Mouse (Mus musculus) ES-E14 (cell line): ENCODE measurements around the gene Zdhhc17.

Source experiments
- HCFC1 ChIP-seq: IDR thresholded peaks from 2 replicates; pipeline ENCODE4 v1.6.1; 2012; ENCODE audit warnings: low read length, inconsistent platforms, borderline replicate concordance; ENCODE audit not compliant: insufficient read depth
- MAFK ChIP-seq: IDR thresholded peaks from 2 replicates; pipeline ENCODE4 v1.6.1; 2014; ENCODE audit warnings: mild to moderate bottlenecking, low read depth, low read length, inconsistent platforms; ENCODE audit not compliant: insufficient read depth
- ZC3H11A ChIP-seq: IDR thresholded peaks from 2 replicates; pipeline ENCODE4 v1.6.1; 2012; ENCODE audit warnings: low read depth, mild to moderate bottlenecking, inconsistent platforms, low read length, borderline replicate concordance
- ZNF384 ChIP-seq: IDR thresholded peaks from 2 replicates; pipeline ENCODE4 v1.6.1; 2012; ENCODE audit warnings: low read depth, low read length, inconsistent platforms

GRCm38 (mm10) chr10:110974463-110974862 is 35.5 kb downstream of the Zdhhc17 start:
- TF ChIP-seq ZC3H11A (no peak), ZNF384 (no peak), HCFC1 (no peak), MAFK (no peak)
